In genomic region chr13:59672248-59672647, GRCm38 (mm10) we compare ENCODE assay signal across 14 mouse cellular contexts. TPM values are rescaled to one million over a fixed set of nuclear protein-coding genes. Genes with fewer than 3 reads are reported as not detected.
DNase-seq lines count a peak whose midpoint lies in the region; ATAC-seq lines count a peak whose summit lies in the region.
"Had no signal": no experiment of that assay in that cellular context is flagged by ENCODE, and none has a peak within 500 bp of the region (broad histone marks: within the 10 kb centered on the region; RNA-seq: fewer than 3 reads in every experiment).

No protein-coding gene starts in this region.

- no peak overlapping the region for H3K4me3 ChIP-seq in midbrain, embryonic 12.5 days
- H3K4me3 ChIP-seq in midbrain, embryonic 15.5 days, result no peak overlapping the region
- no peak overlapping the region for H3K4me3 ChIP-seq in forebrain, embryonic 16.5 days (replicated peaks; ENCODE audit: low read length)
- H3K4me3 ChIP-seq in midbrain, embryonic 13.5 days (replicated peaks), result no peak overlapping the region
- H3K4me3 ChIP-seq: heart, embryonic 13.5 days; left cerebral cortex, adult 2 months; lung, embryonic 15.5 days had no signal

- peak; percentile 69 for DNase-seq in MEL-GATA-1-ER (ENCODE audit: extremely low read depth, low read depth)
- no peak for DNase-seq in frontal cortex, postnatal 10 days (ENCODE audit: low spot score in 2 of 2)
- DNase-seq in embryo, embryonic 9.5 days (ENCODE audit: extremely low spot score), result no peak
- DNase-seq: cerebellum, postnatal 36 days; kidney, adult 8-10 months had no signal

- 70% methylated on average over 6 of the region's 6 CpGs for WGBS in midbrain, embryonic 12.5 days
- WGBS in midbrain, embryonic 15.5 days, result 63% methylated on average over 6 of the region's 6 CpGs
- 76% methylated on average over 6 of the region's 6 CpGs for WGBS in forebrain, embryonic 16.5 days
- 69% methylated on average over 6 of the region's 6 CpGs for WGBS in midbrain, embryonic 13.5 days

- no peak overlapping the region for H3K9ac ChIP-seq in midbrain, embryonic 12.5 days (replicated peaks)
- no peak overlapping the region for H3K9ac ChIP-seq in midbrain, embryonic 15.5 days
- no peak overlapping the region for H3K9ac ChIP-seq in forebrain, embryonic 16.5 days (replicated peaks; ENCODE audit: low read depth, low read length)
- H3K9ac ChIP-seq in midbrain, embryonic 13.5 days (replicated peaks), result peak overlapping the region; percentile 10; the same call in 1 of the 2 replicates
- H3K9ac ChIP-seq: heart, embryonic 13.5 days; lung, embryonic 15.5 days had no signal

- peak overlapping the region; percentile 66 for H3K27ac ChIP-seq in midbrain, embryonic 12.5 days (replicated peaks)
- H3K27ac ChIP-seq in midbrain, embryonic 15.5 days, result no peak overlapping the region
- H3K27ac ChIP-seq in forebrain, embryonic 16.5 days (ENCODE audit: low read length), result peak overlapping the region; percentile 16; the same call in 1 of the 2 replicates
- peak overlapping the region; percentile 65 for H3K27ac ChIP-seq in midbrain, embryonic 13.5 days
- H3K27ac ChIP-seq: heart, embryonic 13.5 days; left cerebral cortex, adult 2 months; lung, embryonic 15.5 days had no signal

- peaks cover 21% of the 10 kb centered on the region for H3K4me1 ChIP-seq in midbrain, embryonic 12.5 days
- peaks cover 26% of the 10 kb centered on the region for H3K4me1 ChIP-seq in midbrain, embryonic 15.5 days
- H3K4me1 ChIP-seq in forebrain, embryonic 16.5 days (replicated peaks; ENCODE audit: control insufficient read depth, insufficient read depth, low read length), result peaks cover 25% of the 10 kb centered on the region
- H3K4me1 ChIP-seq in midbrain, embryonic 13.5 days (replicated peaks), result peaks cover 37% of the 10 kb centered on the region

- H3K4me2 ChIP-seq in midbrain, embryonic 12.5 days (replicated peaks), result 0 out of 2 replicates have a peak overlapping the region, but pooled peaks have one; percentile 26
- H3K4me2 ChIP-seq in midbrain, embryonic 15.5 days, result no peak overlapping the region
- H3K4me2 ChIP-seq in forebrain, embryonic 16.5 days (ENCODE audit: low read length), result 0 out of 2 replicates have a peak overlapping the region, but pooled peaks have one; percentile 1
- peak overlapping the region; percentile 23; the same call in 1 of the 2 replicates for H3K4me2 ChIP-seq in midbrain, embryonic 13.5 days (replicated peaks)
- H3K4me2 ChIP-seq: heart, embryonic 13.5 days; lung, embryonic 15.5 days had no signal

- H3K27me3 ChIP-seq in midbrain, embryonic 12.5 days, result no peaks in the 10 kb centered on the region
- H3K27me3 ChIP-seq in midbrain, embryonic 15.5 days (replicated peaks), result no peaks in the 10 kb centered on the region
- no peaks in the 10 kb centered on the region for H3K27me3 ChIP-seq in forebrain, embryonic 16.5 days (replicated peaks; ENCODE audit: control insufficient read depth, insufficient read depth, low read length)
- no peaks in the 10 kb centered on the region for H3K27me3 ChIP-seq in midbrain, embryonic 13.5 days
- H3K27me3 ChIP-seq: heart, embryonic 13.5 days; lung, embryonic 15.5 days had no signal

- no peaks in the 10 kb centered on the region for H3K9me3 ChIP-seq in midbrain, embryonic 12.5 days
- no peaks in the 10 kb centered on the region for H3K9me3 ChIP-seq in midbrain, embryonic 15.5 days
- H3K9me3 ChIP-seq in forebrain, embryonic 16.5 days (ENCODE audit: control insufficient read depth, low read length), result no peaks in the 10 kb centered on the region
- no peaks in the 10 kb centered on the region for H3K9me3 ChIP-seq in midbrain, embryonic 13.5 days
- H3K9me3 ChIP-seq: heart, embryonic 13.5 days; lung, embryonic 15.5 days had no signal

- ATAC-seq in midbrain, embryonic 12.5 days (ENCODE audit: low FRiP score, low read depth), result no peak
- ATAC-seq in midbrain, embryonic 15.5 days (replicated peaks), result no peak
- no peak for ATAC-seq in forebrain, embryonic 16.5 days
- no peak for ATAC-seq in midbrain, embryonic 13.5 days

- H3K36me3 ChIP-seq in midbrain, embryonic 12.5 days, result 0 out of 2 replicates have a peak, but pooled peaks cover 2% of the 10 kb centered on the region
- H3K36me3 ChIP-seq in midbrain, embryonic 15.5 days (replicated peaks), result no peaks in the 10 kb centered on the region
- H3K36me3 ChIP-seq in forebrain, embryonic 16.5 days (ENCODE audit: control insufficient read depth, insufficient read depth), result no peaks in the 10 kb centered on the region
- H3K36me3 ChIP-seq in midbrain, embryonic 13.5 days, result 0 out of 2 replicates have a peak, but pooled peaks cover under 1% of the 10 kb centered on the region
- H3K36me3 ChIP-seq: lung, embryonic 15.5 days had no signal

RNA-seq across cellular contexts. Expression of gene Golm1, which starts 3.4 kb away (rescaled TPM):
- 122 and 134 TPM in 2 replicates for polyA plus RNA-seq in midbrain, embryonic 12.5 days (2016; fragmentation: Nextera tagmentation; extraction: Ambion mirVana)
- 31.0 and 32.8 TPM in 2 replicates for polyA plus RNA-seq in midbrain, embryonic 15.5 days (2015; fragmentation: Nextera tagmentation; extraction: Ambion mirVana)
- 40.9 and 49.6 TPM in 2 replicates for polyA plus RNA-seq in forebrain, embryonic 16.5 days (2015; fragmentation: Nextera tagmentation; extraction: Ambion mirVana)
- 76.2 and 77.0 TPM in 2 replicates for polyA plus RNA-seq in midbrain, embryonic 13.5 days (2015; fragmentation: Nextera tagmentation; extraction: Ambion mirVana)

RNA-seq across cellular contexts. Expression of gene 4921517D22Rik, which starts 21.7 kb away (rescaled TPM):
- not detected in 2 replicates for polyA plus RNA-seq in midbrain, embryonic 12.5 days (2016; fragmentation: Nextera tagmentation; extraction: Ambion mirVana)
- polyA plus RNA-seq in midbrain, embryonic 15.5 days (2015; fragmentation: Nextera tagmentation; extraction: Ambion mirVana), result not detected in 2 replicates
- not detected in 2 replicates for polyA plus RNA-seq in forebrain, embryonic 16.5 days (2015; fragmentation: Nextera tagmentation; extraction: Ambion mirVana)
- not detected in 2 replicates for polyA plus RNA-seq in midbrain, embryonic 13.5 days (2015; fragmentation: Nextera tagmentation; extraction: Ambion mirVana)
- polyA plus RNA-seq: heart, embryonic 13.5 days; lung, embryonic 15.5 days; small intestine, adult 2 months; urinary bladder, adult 2 months had no signal

RNA-seq across cellular contexts. Expression of gene Spata31d1a, which starts 37.9 kb away (rescaled TPM):
- polyA plus RNA-seq in midbrain, embryonic 12.5 days (2016; fragmentation: Nextera tagmentation; extraction: Ambion mirVana), result 0.05 TPM in 2 replicates
- polyA plus RNA-seq in midbrain, embryonic 15.5 days (2015; fragmentation: Nextera tagmentation; extraction: Ambion mirVana), result 0.17 and 0.26 TPM in 2 replicates
- polyA plus RNA-seq in forebrain, embryonic 16.5 days (2015; fragmentation: Nextera tagmentation; extraction: Ambion mirVana), result 0.20 TPM in 1 of 2 replicates, not detected in the other
- 0.07 and 0.12 TPM in 2 replicates for polyA plus RNA-seq in midbrain, embryonic 13.5 days (2015; fragmentation: Nextera tagmentation; extraction: Ambion mirVana)
- polyA plus RNA-seq: heart, embryonic 13.5 days; lung, embryonic 15.5 days; small intestine, adult 2 months; urinary bladder, adult 2 months had no signal

RNA-seq across cellular contexts. Expression of gene Spata31d1b, which starts 39.8 kb away (rescaled TPM):
- 0.07 TPM in 1 of 2 replicates, not detected in the other for polyA plus RNA-seq in midbrain, embryonic 12.5 days (2016; fragmentation: Nextera tagmentation; extraction: Ambion mirVana)
- not detected in 2 replicates for polyA plus RNA-seq in midbrain, embryonic 15.5 days (2015; fragmentation: Nextera tagmentation; extraction: Ambion mirVana)
- not detected in 2 replicates for polyA plus RNA-seq in forebrain, embryonic 16.5 days (2015; fragmentation: Nextera tagmentation; extraction: Ambion mirVana)
- polyA plus RNA-seq in midbrain, embryonic 13.5 days (2015; fragmentation: Nextera tagmentation; extraction: Ambion mirVana), result not detected in 2 replicates
- polyA plus RNA-seq: heart, embryonic 13.5 days; lung, embryonic 15.5 days; small intestine, adult 2 months; urinary bladder, adult 2 months had no signal

RNA-seq across cellular contexts. Expression of gene Spata31d1d, which starts 59.3 kb away (rescaled TPM):
- polyA plus RNA-seq in midbrain, embryonic 12.5 days (2016; fragmentation: Nextera tagmentation; extraction: Ambion mirVana), result not detected in 2 replicates
- not detected in 2 replicates for polyA plus RNA-seq in midbrain, embryonic 15.5 days (2015; fragmentation: Nextera tagmentation; extraction: Ambion mirVana)
- not detected in 2 replicates for polyA plus RNA-seq in forebrain, embryonic 16.5 days (2015; fragmentation: Nextera tagmentation; extraction: Ambion mirVana)
- polyA plus RNA-seq in midbrain, embryonic 13.5 days (2015; fragmentation: Nextera tagmentation; extraction: Ambion mirVana), result not detected in 2 replicates
- polyA plus RNA-seq: heart, embryonic 13.5 days; lung, embryonic 15.5 days; small intestine, adult 2 months; urinary bladder, adult 2 months had no signal
